Mouse (Mus musculus) B cell, adult 2 months (primary cell): ENCODE measurements around the gene Gm11115.

ENCODE experiments used
- DNase-seq, 2 experiments: peaks; one replicate each; pipeline ENCODE4 v3.0.0; 2022

Gene Gm11115

GRCm38 (mm10) chr5:88153999-88154398 lies at the start of gene Gm11115:
TSS of gene Gm11115 (minus strand) at chr5:88154099.
- no peak for DNase-seq

- DNase-seq: no peak
These were observed 42.5 kb downstream of the Gm11115 start, which contains the start of gene Gm11116 for GRCm38 (mm10) chr5:88111430-88111829. TSS of gene Gm11116 (minus strand) at chr5:88111530.
